Mouse (Mus musculus) ES-Bruce4 (cell line): ENCODE data around the gene Phgr1. TPM values are rescaled to one million over a fixed set of nuclear protein-coding genes. Genes with fewer than 3 reads are reported as not detected.

Source experiments
- H3K27ac ChIP-seq: 2 replicates; pipeline ENCODE4 v1.5.1; 2012; ENCODE audit warnings: low read length, inconsistent platforms; ENCODE audit not compliant: insufficient read depth
- H3K27me3 ChIP-seq: 2 replicates; pipeline ENCODE4 v1.6.1; 2012; ENCODE audit warnings: mild to moderate bottlenecking, low read length, inconsistent platforms; ENCODE audit not compliant: control insufficient read depth, poor library complexity, insufficient read depth, severe bottlenecking
- H3K36me3 ChIP-seq: 2 replicates; pipeline ENCODE4 v1.6.1; 2012; ENCODE audit warnings: inconsistent platforms, mild to moderate bottlenecking, low read length, moderate library complexity; ENCODE audit not compliant: control insufficient read depth, poor library complexity, insufficient read depth, severe bottlenecking
- H3K4me1 ChIP-seq: one replicate; pipeline ENCODE4 v1.8.1; 2011; ENCODE audit warnings: low read length; ENCODE audit not compliant: control insufficient read depth, insufficient read depth
- H3K4me3 ChIP-seq: 2 replicates; pipeline ENCODE4 v1.5.1; 2011; ENCODE audit warnings: low read depth, mild to moderate bottlenecking, low read length
- H3K9ac ChIP-seq: 2 replicates; pipeline ENCODE4 v1.6.1; 2012; ENCODE audit warnings: low read depth, mild to moderate bottlenecking, inconsistent platforms; ENCODE audit not compliant: poor library complexity, severe bottlenecking
- H3K9me3 ChIP-seq: replicated peaks from 2 replicates; pipeline ENCODE4 v1.6.1; 2012; ENCODE audit warnings: mild to moderate bottlenecking, low read length, inconsistent platforms; ENCODE audit not compliant: control insufficient read depth, poor library complexity, insufficient read depth, severe bottlenecking
- CTCF ChIP-seq: IDR thresholded peaks from one replicate; pipeline ENCODE4 v1.8.1; 2011; ENCODE audit warnings: low read depth, low read length
- EP300 ChIP-seq: IDR thresholded peaks from 2 replicates; pipeline ENCODE4 v1.6.1; 2011; ENCODE audit warnings: low read depth, low read length; ENCODE audit not compliant: insufficient read depth
- POLR2A ChIP-seq: IDR thresholded peaks from one replicate; pipeline ENCODE4 v1.8.1; 2011; ENCODE audit warnings: low read length; ENCODE audit not compliant: insufficient read depth
- polyA plus RNA-seq: library from polyadenylated mRNA; stranded (reverse); fragments of >200 nt; gene quantifications from 2 replicates; pipeline ENCODE4 v1.2.4, GENCODE M21; 2011; ENCODE audit warnings: low read depth; ENCODE audit not compliant: missing spikeins, insufficient read depth, insufficient read length

The Phgr1 gene
- polyA plus RNA-seq, 1 experiment = not detected

DNA sequence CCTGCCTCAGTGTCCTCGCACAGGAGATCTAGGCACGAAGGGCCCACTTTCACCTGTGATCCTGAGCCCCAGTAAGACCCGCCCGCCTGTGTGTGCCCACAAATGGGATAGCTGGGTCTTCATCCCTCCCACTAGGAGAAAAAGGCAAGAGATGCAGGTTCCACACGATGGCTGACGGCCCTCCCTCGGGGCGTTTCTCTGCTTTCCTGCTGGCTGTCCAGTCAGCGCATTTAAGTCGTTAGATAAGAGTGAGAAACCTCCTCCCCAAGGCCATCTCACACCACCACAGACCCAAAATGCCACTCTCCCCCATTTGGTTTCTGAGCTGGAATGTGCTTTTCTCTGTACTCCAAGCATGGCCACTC is 9.8 kb upstream of the Phgr1 start:
- Histone ChIP-seq H3K4me1 (no peaks in the 10 kb centered on the region), H3K4me3 (peak overlapping the region; percentile 6; the same call in 1 of the 2 replicates), H3K27me3 (no peaks in the 10 kb centered on the region), H3K36me3 (no peaks in the 10 kb centered on the region), H3K9ac (peak overlapping the region; percentile 32; the same call in 1 of the 2 replicates), H3K27ac (no peak overlapping the region), H3K9me3 (no peaks in the 10 kb centered on the region)
- TF ChIP-seq POLR2A = no peak
- TF ChIP-seq EP300 = no peak
- no peak for TF ChIP-seq CTCF

DNA sequence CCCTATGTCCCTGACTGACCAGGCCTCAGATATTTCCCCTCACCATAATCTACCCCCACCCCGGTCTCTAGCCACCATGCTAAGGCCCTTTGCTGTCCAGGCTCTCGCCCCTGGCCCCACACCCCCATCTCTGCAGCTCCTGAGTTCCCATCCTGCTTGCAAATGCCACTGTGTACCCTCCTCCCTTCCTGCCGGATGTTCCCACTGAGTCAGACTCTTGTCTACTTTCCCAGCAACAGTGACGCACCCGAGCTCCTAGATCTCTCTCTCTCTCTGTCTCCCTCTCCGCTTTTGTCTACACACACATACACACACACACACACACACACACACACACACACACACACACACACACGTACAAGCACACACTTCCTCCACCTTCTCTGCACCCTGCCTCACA is 9.1 kb upstream of the Phgr1 start:
- no peak overlapping the region for H3K4me3 ChIP-seq
- H3K27ac ChIP-seq = no peak overlapping the region
- H3K27me3 ChIP-seq = no peaks in the 10 kb centered on the region
- H3K9ac ChIP-seq = no peak overlapping the region
- H3K36me3 ChIP-seq = no peaks in the 10 kb centered on the region
- no peaks in the 10 kb centered on the region for H3K9me3 ChIP-seq
- no peaks in the 10 kb centered on the region for H3K4me1 ChIP-seq
- TF ChIP-seq POLR2A = no peak

- Histone ChIP-seq H3K9me3 (no peaks in the 10 kb centered on the region), H3K36me3 (no peaks in the 10 kb centered on the region), H3K27me3 (no peaks in the 10 kb centered on the region), H3K9ac (no peak overlapping the region), H3K4me3 (no peak overlapping the region), H3K4me1 (no peaks in the 10 kb centered on the region), H3K27ac (no peak overlapping the region)
- TF ChIP-seq CTCF = peak; percentile 55
- no peak for TF ChIP-seq EP300
These were observed 8.3 kb upstream of the Phgr1 start for GRCm38 (mm10) chr2:118764094-118764831.

DNA sequence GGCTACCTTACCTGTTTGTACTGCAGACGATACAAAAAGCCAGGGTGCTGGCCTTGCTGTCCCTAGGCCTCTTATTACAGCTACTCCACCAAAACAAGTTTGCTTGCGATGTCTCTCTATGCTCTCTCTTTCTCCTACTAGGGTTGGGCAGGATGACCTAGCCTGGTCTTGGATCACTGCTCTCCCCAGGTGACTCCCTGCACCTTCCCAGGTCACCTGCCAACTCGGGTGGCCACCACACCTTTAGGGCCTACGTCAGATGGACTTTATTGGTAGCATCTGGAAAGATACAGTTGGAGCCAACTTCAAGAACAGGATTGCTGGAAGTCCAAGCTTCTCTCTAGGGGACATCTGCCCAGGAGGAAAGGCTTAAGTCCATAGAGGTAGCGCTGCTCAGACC is 7.7 kb upstream of the Phgr1 start:
- Histone ChIP-seq H3K27ac (no peak overlapping the region), H3K4me3 (no peak overlapping the region), H3K27me3 (no peaks in the 10 kb centered on the region), H3K4me1 (no peaks in the 10 kb centered on the region), H3K36me3 (no peaks in the 10 kb centered on the region), H3K9ac (no peak overlapping the region), H3K9me3 (no peaks in the 10 kb centered on the region)
- TF ChIP-seq POLR2A (no peak), EP300 (no peak), CTCF (no peak)

DNA sequence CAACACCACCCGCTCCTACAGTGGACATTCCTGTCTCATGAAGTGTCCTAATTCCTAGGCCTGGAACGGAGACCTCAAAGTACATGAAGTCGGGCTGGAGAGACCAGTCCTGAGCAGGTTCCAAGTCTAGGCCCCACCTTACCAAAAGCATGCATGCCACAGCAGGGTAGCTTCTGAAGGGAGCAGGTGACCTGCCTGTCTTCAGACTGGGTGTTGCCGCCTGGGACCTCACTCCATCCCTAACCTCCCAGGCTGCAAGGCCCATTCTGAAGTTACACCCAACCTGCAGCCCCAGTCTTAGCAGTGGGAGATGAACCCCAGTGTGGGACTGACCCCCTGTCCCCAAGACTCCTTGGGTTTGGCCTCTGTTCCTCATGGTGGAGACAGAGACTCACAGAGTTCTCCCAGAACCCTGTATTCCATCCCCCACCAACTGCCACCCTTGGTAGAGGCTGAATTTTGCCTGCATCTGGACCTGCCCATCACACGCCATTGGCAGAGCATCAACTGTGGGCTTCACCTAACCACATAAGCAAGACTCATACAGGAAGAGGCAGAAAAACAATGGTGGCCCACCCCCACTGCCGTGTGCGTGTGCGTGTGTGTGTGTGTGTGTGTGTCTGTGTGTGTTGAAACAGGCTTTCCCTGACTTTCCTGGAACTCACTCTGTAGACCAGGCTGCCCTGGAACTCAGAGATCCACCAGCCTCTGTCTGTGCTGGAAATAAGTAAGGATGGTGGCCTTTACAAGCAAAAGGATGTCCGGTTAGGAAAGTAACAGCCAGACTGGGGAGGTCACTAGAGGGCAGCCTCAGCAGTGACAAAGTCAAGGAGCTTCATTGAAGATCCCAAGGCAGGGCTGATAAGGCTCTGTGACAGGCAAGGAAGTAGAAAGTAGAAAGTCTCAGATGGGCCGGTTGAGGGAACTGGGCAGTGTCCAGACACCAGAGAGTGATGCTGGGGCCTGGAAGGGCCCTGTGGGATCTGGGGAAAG is 6.2 kb upstream of the Phgr1 start:
- no peaks in the 10 kb centered on the region for H3K9me3 ChIP-seq
- H3K27ac ChIP-seq = no peak overlapping the region
- TF ChIP-seq EP300 (no peak), POLR2A (no peak), CTCF (peak; percentile 9)
- H3K4me3 ChIP-seq = no peak overlapping the region
- no peaks in the 10 kb centered on the region for H3K36me3 ChIP-seq
- H3K9ac ChIP-seq = no peak overlapping the region
- no peaks in the 10 kb centered on the region for H3K4me1 ChIP-seq
- H3K27me3 ChIP-seq = no peaks in the 10 kb centered on the region

GRCm38 (mm10) chr2:118774536-118774935 is 2.0 kb downstream of the Phgr1 start:
- H3K27me3 ChIP-seq = no peaks in the 10 kb centered on the region
- H3K27ac ChIP-seq = no peak overlapping the region
- TF ChIP-seq EP300 = no peak
- TF ChIP-seq CTCF = no peak
- no peak for TF ChIP-seq POLR2A
- H3K9me3 ChIP-seq = no peaks in the 10 kb centered on the region
- H3K4me1 ChIP-seq = peaks cover 2% of the 10 kb centered on the region
- no peak overlapping the region for H3K4me3 ChIP-seq
- no peaks in the 10 kb centered on the region for H3K36me3 ChIP-seq
- no peak overlapping the region for H3K9ac ChIP-seq
